Mouse (Mus musculus): ENCODE results near the gene Pcdh9. TPM values are rescaled to one million over a fixed set of nuclear protein-coding genes. Genes with fewer than 3 reads are reported as not detected.

The Pcdh9 gene
- polyA plus RNA-seq, 1 experiment, result 0.18 TPM

DNA sequence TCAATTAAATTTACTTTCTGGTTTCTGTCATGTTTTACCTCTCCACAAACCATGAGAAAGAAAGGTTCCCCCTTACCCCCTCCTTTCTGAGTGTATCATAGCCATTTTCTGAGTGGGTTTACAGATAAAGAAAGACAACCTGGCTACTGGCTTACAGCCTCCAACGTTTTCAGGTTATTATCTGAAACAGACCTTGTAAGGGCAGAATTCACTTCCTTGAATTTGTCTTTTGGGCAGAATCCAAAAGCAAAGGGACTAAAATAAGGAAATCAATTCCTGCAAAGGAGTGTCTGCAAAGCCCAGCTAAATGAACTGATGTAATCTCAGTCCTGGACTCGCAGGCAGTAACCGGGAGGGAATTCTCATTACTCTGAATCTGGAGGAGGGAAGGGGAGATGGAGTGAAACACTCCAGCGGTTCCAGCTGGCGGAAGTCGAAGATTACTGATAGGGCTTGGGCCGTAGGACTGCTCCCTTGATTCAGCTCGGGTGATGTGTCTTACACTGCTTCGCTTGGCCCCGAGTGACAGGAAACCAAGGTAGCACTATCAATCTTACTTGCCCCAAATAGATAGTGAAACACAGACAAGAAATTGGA, 156.3 kb downstream of the Pcdh9 start:
- no peak for TF ChIP-seq CTCF (IDR thresholded peaks at IDR 0.05; ENCODE audit: borderline replicate concordance, control insufficient read depth, extremely low read depth, insufficient read depth, low read length, poor library complexity)
- no peak for TF ChIP-seq POLR2A (IDR thresholded peaks at IDR 0.05; ENCODE audit: control insufficient read depth, extremely low read depth, insufficient read depth, low read length, poor library complexity)
- WGBS, result 60% methylated on average over 10 of the region's 10 CpGs
- DNase-seq, result no peak
- Histone ChIP-seq H3K27me3 (ENCODE audit: control insufficient read depth, insufficient read depth, low read length) (no peaks in the 10 kb centered on the region), H3K27ac (ENCODE audit: control insufficient read depth, insufficient read depth, low read length) (no peak overlapping the region), H3K4me1 (replicated peaks; ENCODE audit: control insufficient read depth, insufficient read depth, low read length) (no peaks in the 10 kb centered on the region), H3K4me3 (ENCODE audit: control insufficient read depth, insufficient read depth, low read length) (no peak overlapping the region), H3K36me3 (ENCODE audit: control insufficient read depth, insufficient read depth, low read length) (no peaks in the 10 kb centered on the region)

DNA sequence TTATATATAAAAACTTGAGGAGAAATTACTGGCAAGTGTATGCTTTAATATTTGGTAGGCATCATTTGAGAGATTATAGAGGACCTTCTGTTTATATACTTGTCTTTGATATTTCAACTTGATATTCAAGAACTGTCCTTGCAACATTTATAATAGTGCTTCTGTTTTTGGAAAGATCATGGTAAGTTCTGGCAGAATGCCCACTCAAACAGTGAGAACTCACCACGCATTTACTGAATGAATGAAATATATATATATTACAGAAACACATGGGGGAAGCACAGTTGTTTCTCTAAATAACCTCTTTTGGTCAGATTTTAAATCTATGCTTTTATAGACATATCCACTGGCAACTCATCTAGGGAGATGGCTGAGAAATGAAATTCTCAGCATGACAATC, 164.7 kb downstream of the Pcdh9 start:
- Histone ChIP-seq H3K27ac (ENCODE audit: control insufficient read depth, insufficient read depth, low read length) (no peak overlapping the region), H3K4me1 (replicated peaks; ENCODE audit: control insufficient read depth, insufficient read depth, low read length) (no peaks in the 10 kb centered on the region), H3K36me3 (ENCODE audit: control insufficient read depth, insufficient read depth, low read length) (no peaks in the 10 kb centered on the region), H3K4me3 (ENCODE audit: control insufficient read depth, insufficient read depth, low read length) (no peak overlapping the region), H3K27me3 (ENCODE audit: control insufficient read depth, insufficient read depth, low read length) (no peaks in the 10 kb centered on the region)
- TF ChIP-seq POLR2A (IDR thresholded peaks at IDR 0.05; ENCODE audit: control insufficient read depth, extremely low read depth, insufficient read depth, low read length, poor library complexity) (no peak), CTCF (IDR thresholded peaks at IDR 0.05; ENCODE audit: borderline replicate concordance, control insufficient read depth, extremely low read depth, insufficient read depth, low read length, poor library complexity) (no peak)
- no peak for DNase-seq
- WGBS, result 62% methylated on average over 1 of the region's 1 CpGs

DNA sequence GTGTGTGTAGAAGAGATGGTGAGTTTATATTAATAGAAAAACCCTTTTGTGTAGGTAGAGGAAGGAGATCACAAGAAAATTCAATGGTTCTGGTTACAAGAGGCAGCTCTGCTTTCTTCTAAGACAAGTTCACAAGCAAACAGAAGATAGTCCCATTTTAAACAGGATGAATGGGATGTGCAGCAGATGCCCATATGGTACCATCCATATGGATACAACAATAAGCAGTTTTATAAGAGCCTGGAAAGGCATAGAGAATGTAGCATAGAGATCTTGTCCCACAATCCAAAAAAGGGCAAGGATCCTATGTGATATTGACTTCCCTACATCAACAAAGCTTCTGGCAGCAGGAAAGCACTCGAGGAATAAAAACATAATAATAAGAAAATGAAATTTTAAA, 171.3 kb downstream of the Pcdh9 start:
- no peaks in the 10 kb centered on the region for H3K4me1 ChIP-seq (replicated peaks; ENCODE audit: control insufficient read depth, insufficient read depth, low read length)
- H3K27ac ChIP-seq (ENCODE audit: control insufficient read depth, insufficient read depth, low read length), result no peak overlapping the region
- no peaks in the 10 kb centered on the region for H3K27me3 ChIP-seq (ENCODE audit: control insufficient read depth, insufficient read depth, low read length)
- no peaks in the 10 kb centered on the region for H3K36me3 ChIP-seq (ENCODE audit: control insufficient read depth, insufficient read depth, low read length)
- WGBS, result 60% methylated on average over 1 of the region's 1 CpGs
- DNase-seq, result no peak
- H3K4me3 ChIP-seq (ENCODE audit: control insufficient read depth, insufficient read depth, low read length), result no peak overlapping the region
- TF ChIP-seq POLR2A (IDR thresholded peaks at IDR 0.05; ENCODE audit: control insufficient read depth, extremely low read depth, insufficient read depth, low read length, poor library complexity), result no peak
- no peak for TF ChIP-seq CTCF (IDR thresholded peaks at IDR 0.05; ENCODE audit: borderline replicate concordance, control insufficient read depth, extremely low read depth, insufficient read depth, low read length, poor library complexity)

DNA sequence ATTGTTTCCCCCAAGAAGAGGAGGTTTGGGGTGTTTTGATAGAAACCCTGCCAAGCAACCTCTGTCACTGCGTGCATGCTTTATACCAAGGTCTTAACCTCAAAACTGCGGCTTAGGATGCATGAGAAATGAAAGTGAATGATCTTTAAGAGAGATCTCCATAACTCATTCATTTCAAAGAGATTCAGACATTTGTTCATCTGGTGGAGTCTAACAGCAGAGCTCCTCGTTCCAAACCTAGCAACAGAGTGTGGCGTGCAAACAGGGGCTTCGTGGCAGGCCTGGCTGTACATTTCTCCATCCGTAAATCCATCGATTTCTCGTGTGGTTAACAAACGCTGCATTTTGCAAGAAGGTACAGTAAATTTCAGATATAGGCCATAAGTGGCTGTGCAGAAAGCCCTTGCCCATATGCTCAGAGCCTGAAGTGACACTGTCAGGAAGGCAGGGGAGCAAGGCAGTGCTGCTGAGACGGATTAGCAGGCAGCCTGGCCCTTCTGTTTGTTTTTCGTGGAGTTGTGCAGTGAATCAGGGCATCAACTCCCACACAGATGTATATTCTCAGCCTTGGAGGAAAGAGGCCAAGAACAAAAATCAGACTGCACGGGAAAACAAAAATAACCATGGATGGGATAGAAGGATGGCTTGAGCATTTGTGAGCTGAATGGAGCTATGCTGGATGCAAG, 177.1 kb downstream of the Pcdh9 start:
- Histone ChIP-seq H3K4me1 (replicated peaks; ENCODE audit: control insufficient read depth, insufficient read depth, low read length) (no peaks in the 10 kb centered on the region), H3K36me3 (ENCODE audit: control insufficient read depth, insufficient read depth, low read length) (no peaks in the 10 kb centered on the region), H3K4me3 (ENCODE audit: control insufficient read depth, insufficient read depth, low read length) (no peak overlapping the region), H3K27ac (ENCODE audit: control insufficient read depth, insufficient read depth, low read length) (no peak overlapping the region), H3K27me3 (ENCODE audit: control insufficient read depth, insufficient read depth, low read length) (no peaks in the 10 kb centered on the region)
- DNase-seq, result no peak
- 88% methylated on average over 12 of the region's 12 CpGs for WGBS
- no peak for TF ChIP-seq POLR2A (IDR thresholded peaks at IDR 0.05; ENCODE audit: control insufficient read depth, extremely low read depth, insufficient read depth, low read length, poor library complexity)
- TF ChIP-seq CTCF (IDR thresholded peaks at IDR 0.05; ENCODE audit: borderline replicate concordance, control insufficient read depth, extremely low read depth, insufficient read depth, low read length, poor library complexity), result no peak

DNA sequence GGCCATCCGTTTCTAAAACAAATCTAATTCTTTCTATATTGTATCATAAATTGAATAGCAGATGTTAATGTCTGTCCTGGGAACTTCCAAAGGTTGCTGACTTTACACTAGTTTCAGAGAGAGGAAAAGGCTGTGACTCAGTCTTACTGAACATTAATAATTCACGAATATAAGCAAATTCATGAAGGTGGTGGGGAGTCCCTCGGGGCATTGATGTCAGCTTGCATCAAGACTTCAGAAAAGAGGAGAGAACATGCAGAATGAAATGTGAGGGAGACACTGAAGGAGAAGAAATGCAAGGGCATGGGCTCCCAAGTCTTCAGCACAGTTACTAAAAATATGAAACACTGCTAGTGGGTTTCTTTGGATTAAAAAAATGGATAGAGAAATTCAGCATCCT, 181.8 kb downstream of the Pcdh9 start:
- 83% methylated on average over 3 of the region's 3 CpGs for WGBS
- DNase-seq, result no peak
- Histone ChIP-seq H3K4me1 (replicated peaks; ENCODE audit: control insufficient read depth, insufficient read depth, low read length) (no peaks in the 10 kb centered on the region), H3K27ac (ENCODE audit: control insufficient read depth, insufficient read depth, low read length) (no peak overlapping the region), H3K4me3 (ENCODE audit: control insufficient read depth, insufficient read depth, low read length) (no peak overlapping the region), H3K27me3 (ENCODE audit: control insufficient read depth, insufficient read depth, low read length) (no peaks in the 10 kb centered on the region), H3K36me3 (ENCODE audit: control insufficient read depth, insufficient read depth, low read length) (no peaks in the 10 kb centered on the region)
- no peak for TF ChIP-seq CTCF (IDR thresholded peaks at IDR 0.05; ENCODE audit: borderline replicate concordance, control insufficient read depth, extremely low read depth, insufficient read depth, low read length, poor library complexity)
- TF ChIP-seq POLR2A (IDR thresholded peaks at IDR 0.05; ENCODE audit: control insufficient read depth, extremely low read depth, insufficient read depth, low read length, poor library complexity), result no peak

DNA sequence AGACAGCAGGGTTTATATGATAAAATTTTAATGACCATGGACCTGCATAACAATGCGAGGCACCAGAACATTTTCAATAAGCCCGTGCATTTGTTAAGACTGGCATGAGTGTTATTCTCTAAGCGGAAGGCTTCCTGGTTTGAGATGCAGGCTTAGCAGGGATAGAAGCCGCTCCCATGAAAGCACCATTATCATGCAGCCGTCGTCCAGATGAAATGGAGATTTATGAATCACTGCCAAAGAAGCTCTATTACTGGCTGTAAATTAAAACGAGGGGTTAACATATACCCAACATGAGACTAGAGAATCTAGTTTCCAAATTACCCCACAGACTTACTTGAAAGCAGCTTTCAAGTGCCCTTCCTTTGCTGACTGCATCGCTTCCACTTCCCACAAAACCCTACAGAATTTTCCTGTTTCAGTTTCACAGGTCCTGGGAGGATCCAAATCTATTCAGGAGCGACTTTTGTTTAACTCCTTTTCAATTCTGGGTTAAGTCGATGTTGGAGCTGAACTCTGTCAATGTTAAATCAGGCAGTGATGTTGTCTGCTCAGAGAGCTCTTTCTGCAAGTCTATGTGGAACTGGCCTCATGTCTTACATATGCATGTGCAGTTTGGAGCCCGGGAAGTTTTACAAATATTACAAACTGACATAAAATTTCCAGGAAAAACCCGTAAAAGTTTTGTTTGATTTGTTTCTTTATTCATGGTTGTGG, 188.9 kb downstream of the Pcdh9 start:
- 73% methylated on average over 12 of the region's 12 CpGs for WGBS
- H3K4me1 ChIP-seq (replicated peaks; ENCODE audit: control insufficient read depth, insufficient read depth, low read length), result no peaks in the 10 kb centered on the region
- no peak for DNase-seq
- H3K4me3 ChIP-seq (ENCODE audit: control insufficient read depth, insufficient read depth, low read length), result no peak overlapping the region
- H3K27ac ChIP-seq (ENCODE audit: control insufficient read depth, insufficient read depth, low read length), result no peak overlapping the region
- TF ChIP-seq POLR2A (IDR thresholded peaks at IDR 0.05; ENCODE audit: control insufficient read depth, extremely low read depth, insufficient read depth, low read length, poor library complexity), result no peak
- TF ChIP-seq CTCF (IDR thresholded peaks at IDR 0.05; ENCODE audit: borderline replicate concordance, control insufficient read depth, extremely low read depth, insufficient read depth, low read length, poor library complexity), result no peak
- no peaks in the 10 kb centered on the region for H3K27me3 ChIP-seq (ENCODE audit: control insufficient read depth, insufficient read depth, low read length)
- H3K36me3 ChIP-seq (ENCODE audit: control insufficient read depth, insufficient read depth, low read length), result no peaks in the 10 kb centered on the region

Measured in thymus, adult 2 months (tissue).